Mouse (Mus musculus) liver, embryonic 14.5 days (tissue): Measurements from ENCODE around the gene Hist1h4c.

Source experiments
- CTCF ChIP-seq: IDR thresholded peaks from 2 replicates; pipeline ENCODE4 v1.5.1; 2016; ENCODE audit warnings: antibody characterized with exemption, low read depth, control low read depth
- EP300 ChIP-seq: IDR thresholded peaks from 2 replicates; pipeline ENCODE4 v1.6.1; 2016; ENCODE audit warnings: antibody characterized with exemption, low read depth

GRCm38 (mm10) chr13:23683755-23684281, 14.4 kb downstream of the Hist1h4c start, which contains the start of the genes Hist1h2ac and Hist1h2bc:
- no peak for TF ChIP-seq CTCF
- TF ChIP-seq EP300 = peak; percentile 72
